Mouse (Mus musculus) CD4-positive, CD25-positive, alpha-beta regulatory T cell, adult 2 months (primary cell): Measurements from ENCODE around the gene Chek2.
"Not testable (repeated sequence)": the region's sequence is repeated elsewhere in the genome, so short reads cannot be mapped to it uniquely, and the experiment has no call there.

Experiments
- DNase-seq: peaks from one replicate; pipeline ENCODE4 v3.0.0-alpha.2; 2012; ENCODE audit warnings: low read depth, low spot score

Chek2 gene

DNA sequence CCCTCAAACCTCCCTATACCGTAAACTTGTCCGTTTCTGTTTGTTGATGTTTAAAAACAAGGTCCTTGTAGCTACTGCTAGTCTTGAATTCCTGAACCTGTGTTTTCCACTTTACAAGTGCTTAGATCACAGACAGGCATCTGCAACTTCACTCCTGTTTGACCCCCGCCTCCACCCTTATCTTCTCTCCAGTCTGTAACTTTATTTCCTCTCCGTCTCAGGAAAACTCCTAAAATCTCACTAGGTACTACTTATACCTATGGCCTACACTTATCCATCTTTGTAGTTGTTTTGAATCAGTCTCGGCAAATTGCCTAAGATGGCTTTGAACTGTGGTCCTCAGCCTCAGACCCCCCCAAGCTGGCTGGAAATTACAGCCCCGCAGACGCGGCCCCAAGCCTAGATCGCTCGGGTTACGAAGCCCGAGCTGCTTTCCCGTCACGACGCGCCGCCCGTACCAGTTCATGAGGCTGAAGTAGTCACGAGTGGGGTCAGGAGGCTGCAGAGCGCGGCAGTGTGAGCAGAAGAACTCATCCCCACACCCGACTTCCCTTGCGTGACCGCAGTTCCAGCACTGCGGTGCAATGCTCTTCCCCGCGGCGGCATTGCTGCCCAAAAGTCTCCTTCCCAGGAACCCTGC lies 621 bp upstream of the Chek2 start:
- DNase-seq: no peak

DNA sequence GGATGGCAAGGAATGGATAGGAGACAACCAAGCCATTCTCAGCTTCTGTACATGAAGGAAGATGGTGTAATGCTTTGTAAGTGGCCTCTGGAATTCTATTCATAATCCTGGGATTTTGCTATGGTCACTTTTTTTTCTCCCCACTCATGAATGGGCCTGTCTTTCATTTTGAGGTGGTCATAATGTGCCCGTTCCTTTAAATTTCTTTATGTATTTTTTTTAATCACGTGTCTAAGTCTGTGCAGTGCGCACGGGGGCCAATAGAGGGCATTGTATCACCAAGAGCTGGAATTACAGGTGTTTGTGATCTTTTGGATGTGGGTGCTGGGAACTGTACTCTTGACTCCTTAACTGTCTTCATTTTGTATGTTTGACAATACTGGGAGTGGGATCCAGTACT lies 686 bp downstream of the Chek2 start:
- peak; percentile 81 for DNase-seq

DNA sequence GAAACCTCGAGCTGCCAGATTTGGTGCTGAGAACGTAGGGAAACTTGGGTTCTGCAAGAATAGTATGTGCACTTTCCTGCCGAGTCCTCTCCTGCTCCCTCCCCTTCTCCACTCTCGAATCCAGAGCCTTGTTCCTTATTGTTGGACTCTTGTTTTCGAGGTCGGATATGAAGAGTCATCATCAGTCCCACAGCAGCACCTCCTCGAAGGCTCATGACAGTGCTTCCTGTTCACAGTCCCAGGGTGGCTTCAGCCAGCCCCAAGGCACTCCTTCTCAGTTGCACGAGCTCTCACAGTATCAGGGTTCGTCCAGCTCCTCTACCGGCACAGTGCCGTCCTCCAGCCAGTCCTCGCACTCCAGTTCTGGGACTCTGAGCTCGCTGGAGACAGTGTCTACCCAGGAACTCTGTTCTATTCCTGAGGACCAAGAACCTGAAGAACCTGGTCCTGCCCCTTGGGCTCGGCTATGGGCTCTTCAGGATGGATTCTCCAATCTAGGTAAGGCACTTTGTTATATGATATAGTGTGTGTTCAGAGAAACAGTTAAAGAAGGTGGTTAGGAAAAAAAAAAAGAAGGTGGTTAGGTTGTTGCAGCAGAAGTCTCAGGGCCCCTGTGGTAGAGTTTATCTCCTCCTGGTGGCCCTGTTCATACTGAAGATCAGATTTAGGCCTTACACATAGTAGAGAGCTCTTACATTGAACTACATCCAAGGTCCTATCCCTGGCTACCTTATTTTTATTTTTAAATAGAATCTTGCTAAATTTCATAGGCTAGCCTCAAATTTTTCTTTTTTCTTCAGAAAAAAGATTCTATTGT lies 1.5 kb downstream of the Chek2 start:
- peak; percentile 13 for DNase-seq

DNA sequence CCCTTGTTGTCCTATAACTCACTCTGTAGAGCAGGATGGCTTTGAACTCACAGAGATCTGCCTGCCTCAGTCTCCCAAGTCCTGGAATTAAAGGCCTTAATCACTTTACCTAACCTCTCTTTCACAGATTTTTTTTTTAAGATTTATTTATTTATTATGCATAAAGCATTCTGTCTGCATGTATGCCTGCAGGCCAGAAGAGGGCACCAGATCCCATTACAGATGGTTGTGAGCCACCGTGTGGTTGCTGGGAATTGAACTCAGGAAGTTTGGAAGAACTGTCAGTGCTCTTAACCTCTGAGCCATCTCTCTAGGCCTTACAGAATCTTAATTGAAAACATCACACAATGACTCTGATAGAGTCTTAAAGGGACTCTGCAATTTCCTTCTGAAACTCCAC lies 13.2 kb downstream of the Chek2 start:
- DNase-seq: no peak

GRCm38 (mm10) chr5:110857091-110857490 lies 17.3 kb downstream of the Chek2 start:
- DNase-seq: no peak

- DNase-seq: no peak
Measured at GRCm38 (mm10) chr5:110859013-110859650, 19.4 kb downstream of the Chek2 start.

- DNase-seq: no peak
Measured at GRCm38 (mm10) chr5:110860445-110860844, 20.7 kb downstream of the Chek2 start.

DNA sequence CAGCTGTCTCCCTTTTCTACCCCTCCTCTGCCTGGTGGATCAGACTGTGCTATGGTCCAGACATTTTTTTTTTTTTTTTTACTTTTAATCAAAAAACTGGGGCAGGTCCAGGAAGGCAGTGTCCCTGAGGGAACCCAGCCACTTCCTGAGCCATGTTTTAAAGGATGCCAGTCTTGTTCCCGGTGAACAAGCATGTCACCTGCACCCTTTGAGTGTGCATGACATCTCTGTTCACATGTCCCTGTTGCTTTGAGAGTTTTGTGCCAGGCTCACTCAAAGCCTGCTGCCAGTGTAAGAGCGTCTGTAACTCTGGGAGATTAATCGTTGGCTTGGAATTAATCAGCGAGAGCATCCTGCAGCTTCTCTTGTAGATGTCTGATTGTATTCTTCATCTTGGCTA lies 28.7 kb downstream of the Chek2 start:
- DNase-seq: no peak

- DNase-seq: no peak
Measured at GRCm38 (mm10) chr5:110869242-110869669, 29.5 kb downstream of the Chek2 start.

GRCm38 (mm10) chr5:110873160-110873559 lies 33.4 kb downstream of the Chek2 start:
- no peak for DNase-seq

DNA sequence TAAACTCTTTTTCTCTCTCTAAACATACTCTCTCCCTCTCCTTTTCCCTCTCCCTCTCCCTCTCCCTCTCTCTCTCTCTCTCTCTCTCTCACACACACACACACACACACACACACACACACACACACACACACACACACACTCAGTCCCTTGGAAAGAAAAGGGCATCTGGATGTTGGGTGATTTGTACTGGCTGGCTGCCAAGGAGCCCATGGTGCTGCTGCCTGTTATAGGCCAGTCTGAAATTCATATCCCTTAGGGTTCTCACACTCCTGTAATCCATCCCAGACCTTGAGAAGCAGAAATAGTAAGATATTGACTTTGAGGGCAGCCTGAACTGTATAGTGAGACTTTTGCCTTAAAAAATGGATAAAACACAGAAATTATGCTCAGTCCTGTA lies 34.9 kb downstream of the Chek2 start:
- no peak for DNase-seq

- no peak for DNase-seq
Measured at GRCm38 (mm10) chr5:110875286-110875685, 35.5 kb downstream of the Chek2 start.

DNA sequence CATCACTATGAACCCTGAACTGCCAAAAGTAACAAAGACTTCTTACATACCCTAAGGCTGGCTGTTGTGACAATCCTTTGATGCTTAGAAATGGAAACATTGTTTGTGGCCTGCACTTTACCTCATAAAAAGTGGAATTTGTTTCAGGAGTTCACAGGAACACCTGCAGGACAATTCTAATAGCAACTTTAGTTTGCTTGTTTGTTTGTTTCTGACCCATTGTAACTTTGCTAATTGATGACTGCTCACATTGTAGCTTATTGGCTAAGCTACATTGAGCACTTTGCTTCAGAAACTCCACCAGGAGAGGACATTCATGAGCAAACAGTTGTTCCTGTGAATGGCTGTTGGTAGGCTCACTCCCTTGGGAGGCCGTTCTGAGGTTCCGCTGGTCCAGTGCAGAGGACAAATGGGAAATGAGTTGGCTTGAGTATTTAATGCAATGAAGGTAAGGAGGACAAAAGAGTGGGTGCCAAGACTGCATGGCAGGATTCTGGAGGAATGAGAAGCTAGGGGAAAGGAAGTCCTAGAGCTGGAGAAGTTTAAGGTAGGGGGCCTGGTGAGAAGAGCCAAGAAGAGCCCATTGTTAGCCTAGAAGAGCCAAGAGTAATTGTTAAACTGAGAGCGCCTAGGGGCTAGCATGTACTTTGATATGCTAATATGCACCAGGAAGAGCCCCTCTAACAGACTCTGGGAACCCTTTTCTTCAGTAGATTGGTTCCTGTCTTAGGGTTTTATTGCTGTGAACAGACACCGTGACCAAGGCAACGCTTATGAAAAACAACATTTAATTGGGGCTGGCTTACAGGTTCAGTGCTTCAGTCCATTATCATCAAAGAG lies 38.1 kb downstream of the Chek2 start:
- DNase-seq: no peak

DNA sequence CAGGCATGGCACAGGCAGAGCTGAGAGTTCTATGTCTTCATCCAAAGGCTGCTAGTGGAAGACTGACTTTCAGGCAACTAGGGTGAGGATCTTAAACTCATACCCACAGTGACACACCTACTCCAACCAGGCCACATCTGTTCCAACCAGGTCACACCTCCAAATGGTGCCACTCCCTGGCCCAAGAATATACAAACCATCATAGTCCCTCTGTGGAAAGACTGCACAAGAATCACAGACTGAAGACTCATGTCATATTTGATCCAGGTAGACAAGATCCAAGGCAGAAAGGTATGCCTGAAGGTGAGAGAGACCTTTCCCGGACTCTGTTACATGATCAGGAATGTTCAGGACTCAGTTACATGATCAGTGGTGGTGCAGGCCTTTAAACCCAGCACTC lies 38.7 kb downstream of the Chek2 start:
- DNase-seq: not testable (repeated sequence)

GRCm38 (mm10) chr5:110879042-110879441 lies 39.3 kb downstream of the Chek2 start:
- DNase-seq: no peak

DNA sequence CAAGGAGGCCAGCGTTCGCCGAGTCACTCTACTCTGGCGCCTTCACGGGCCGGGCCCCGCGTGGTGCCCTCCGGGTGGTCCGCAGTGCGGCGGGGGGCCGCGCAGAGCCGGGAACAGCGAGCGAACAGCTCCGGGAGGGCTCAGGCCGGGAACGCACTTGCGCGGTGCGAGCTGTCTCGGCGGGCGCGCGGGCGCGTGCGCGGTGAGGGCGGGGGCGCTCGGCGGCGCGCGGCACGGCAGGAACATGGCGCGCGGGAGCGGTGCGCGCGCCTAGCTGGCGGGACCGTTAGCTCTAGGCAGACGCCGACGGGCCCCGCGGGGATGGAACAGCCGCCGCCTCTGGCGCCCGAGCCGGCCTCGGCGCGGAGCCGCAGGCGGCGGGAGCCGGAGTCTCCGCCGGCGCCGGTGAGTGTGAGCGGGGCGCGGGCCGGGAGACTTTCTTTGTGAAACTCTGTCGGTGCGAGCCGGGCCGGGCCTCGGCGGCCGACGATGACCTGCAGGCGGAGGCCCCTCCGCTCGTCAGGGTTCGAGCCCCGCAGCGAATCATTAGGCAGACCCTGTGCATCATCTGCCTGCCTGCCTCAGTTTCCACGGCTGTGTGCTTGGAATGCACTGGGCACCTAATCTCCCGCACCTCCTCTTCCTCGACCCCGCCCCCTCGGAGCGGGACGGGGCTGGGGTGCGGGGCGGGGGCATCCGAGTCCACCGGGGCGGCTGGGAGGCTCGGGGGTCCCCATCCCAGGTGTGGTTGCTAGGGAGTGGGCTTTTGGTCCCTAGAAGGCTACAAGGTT lies 40.0 kb downstream of the Chek2 start, which contains the start of gene Ttc28:
Gene Ttc28, plus strand, starts transcription at position 220 of the 791 bp plus-strand sequence.
- DNase-seq: peak; percentile 86

- DNase-seq: no peak
Measured at GRCm38 (mm10) chr5:110888596-110888995, 48.8 kb downstream of the Chek2 start.

DNA sequence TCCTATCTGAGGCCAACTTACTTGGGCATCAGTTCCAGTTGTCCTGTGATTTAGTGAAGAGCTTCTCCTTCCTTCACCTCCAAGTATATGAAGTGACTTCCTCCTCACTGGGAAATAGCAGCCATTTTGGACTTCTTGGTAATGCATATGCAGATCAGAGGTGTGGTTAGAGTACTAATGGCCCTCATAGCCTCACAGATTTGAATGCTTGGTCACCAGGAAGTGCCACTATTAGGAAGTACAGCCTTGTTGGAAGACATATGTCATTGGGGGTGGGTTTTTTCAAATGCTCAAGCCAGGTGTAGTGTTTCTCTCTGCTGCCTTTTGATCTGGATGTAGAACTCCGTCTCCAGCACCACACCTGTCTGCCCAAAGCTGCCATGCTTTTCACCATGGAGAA lies 50.2 kb downstream of the Chek2 start:
- no peak for DNase-seq

DNA sequence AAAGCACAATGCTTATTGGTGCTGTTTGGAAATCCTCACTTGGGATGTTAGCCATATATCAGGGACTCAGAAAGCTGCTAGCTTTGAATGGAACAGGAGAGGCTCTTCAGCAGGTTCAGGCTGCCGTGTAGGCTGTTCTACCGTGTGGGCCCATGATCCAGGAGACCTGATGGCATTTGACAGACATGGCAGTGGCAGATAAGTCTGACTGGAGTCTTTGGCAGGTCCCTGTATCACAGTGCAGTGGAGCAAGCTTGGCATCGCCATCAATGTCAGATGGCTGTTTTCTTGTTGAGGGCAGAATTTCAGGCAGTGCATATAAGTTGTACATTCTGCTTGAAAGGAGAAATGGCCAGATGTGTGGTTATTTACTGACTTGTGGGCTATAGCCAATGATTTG lies 50.8 kb downstream of the Chek2 start:
- DNase-seq: no peak

GRCm38 (mm10) chr5:110897114-110897788 lies 57.5 kb downstream of the Chek2 start:
- no peak for DNase-seq
